Mouse (Mus musculus): ENCODE measurements at regions not wholly inside any gene's neighbourhood (a gene's known extent, or its start where the extent isn't known, plus 50 kb on each side); places are given as distances from the start of the nearest gene placed in this dataset.
"Not testable (repeated sequence)": the region's sequence is repeated elsewhere in the genome, so short reads cannot be mapped to it uniquely, and the experiment has no call there.

- TF ChIP-seq MAFK (IDR thresholded peaks at IDR 0.05; ENCODE audit: insufficient read depth, low read depth, low read length) (no peak), CHD2 (IDR thresholded peaks at IDR 0.05; ENCODE audit: low read depth, low read length) (no peak), ZC3H11A (IDR thresholded peaks at IDR 0.05; ENCODE audit: borderline replicate concordance, low read depth, low read length) (no peak), ZNF384 (IDR thresholded peaks at IDR 0.05; ENCODE audit: low read depth, low read length) (no peak), HCFC1 (IDR thresholded peaks at IDR 0.05; ENCODE audit: borderline replicate concordance, insufficient read depth, low read length) (no peak)
- no peak overlapping the region for H3K9ac ChIP-seq (ENCODE audit: insufficient read depth, low read depth, low read length, poor library complexity, severe bottlenecking)
- peak; percentile 65 for DNase-seq (ENCODE audit: low read depth, low spot score)
- H3K4me3 ChIP-seq (ENCODE audit: insufficient read depth in 1 of 2, low read depth in 1 of 2, low read length in 2 of 2, poor library complexity in 1 of 2, severe bottlenecking in 1 of 2) = no peak overlapping the region
- in situ Hi-C loops (cut with MboI; ENCODE audit: low sequenced_read_pairs in 2 of 2, unreplicated experiment in 2 of 2) = no loop called here
- no peaks in the 10 kb centered on the region for H3K36me3 ChIP-seq (ENCODE audit: control insufficient read depth, insufficient read depth, low read length, poor library complexity, severe bottlenecking)
- no peaks in the 10 kb centered on the region for H3K4me1 ChIP-seq (ENCODE audit: control insufficient read depth in 2 of 2, insufficient read depth in 2 of 2, low read length in 2 of 2, poor library complexity in 1 of 2)
- peaks cover 3% of the 10 kb centered on the region; the same call in 1 of the 2 replicates for H3K9me3 ChIP-seq (ENCODE audit: control insufficient read depth, insufficient read depth, low read depth, low read length)
- peak overlapping the region; percentile 67; the same call in 1 of the 2 replicates for H3K27ac ChIP-seq (ENCODE audit: insufficient read depth, low read depth, low read length, poor library complexity, severe bottlenecking)
Measured at GRCm38 (mm10) chr17:91274378-91274777, 181.5 kb upstream of the Nrxn1 start.

GRCm38 (mm10) chr17:91238719-91239118, 145.8 kb upstream of the Nrxn1 start:
- H3K36me3 ChIP-seq (ENCODE audit: control insufficient read depth, insufficient read depth, low read length, poor library complexity, severe bottlenecking) = no peaks in the 10 kb centered on the region
- no peaks in the 10 kb centered on the region for H3K4me1 ChIP-seq (ENCODE audit: control insufficient read depth in 2 of 2, insufficient read depth in 2 of 2, low read length in 2 of 2, poor library complexity in 1 of 2)
- TF ChIP-seq ZC3H11A (IDR thresholded peaks at IDR 0.05; ENCODE audit: borderline replicate concordance, low read depth, low read length) = no peak
- no peak for TF ChIP-seq ZNF384 (IDR thresholded peaks at IDR 0.05; ENCODE audit: low read depth, low read length)
- TF ChIP-seq MAFK (IDR thresholded peaks at IDR 0.05; ENCODE audit: insufficient read depth, low read depth, low read length) = no peak
- no peak for TF ChIP-seq HCFC1 (IDR thresholded peaks at IDR 0.05; ENCODE audit: borderline replicate concordance, insufficient read depth, low read length)
- TF ChIP-seq CHD2 (IDR thresholded peaks at IDR 0.05; ENCODE audit: low read depth, low read length) = no peak
- H3K9me3 ChIP-seq (ENCODE audit: control insufficient read depth, insufficient read depth, low read depth, low read length) = no peaks in the 10 kb centered on the region
- DNase-seq (ENCODE audit: low read depth, low spot score) = no peak
- no peak overlapping the region for H3K4me3 ChIP-seq (ENCODE audit: insufficient read depth in 1 of 2, low read depth in 1 of 2, low read length in 2 of 2, poor library complexity in 1 of 2, severe bottlenecking in 1 of 2)
- in situ Hi-C loops (cut with MboI; ENCODE audit: low sequenced_read_pairs in 2 of 2, unreplicated experiment in 2 of 2) = no loop called here
- no peak overlapping the region for H3K9ac ChIP-seq (ENCODE audit: insufficient read depth, low read depth, low read length, poor library complexity, severe bottlenecking)
- no peak overlapping the region for H3K27ac ChIP-seq (ENCODE audit: insufficient read depth, low read depth, low read length, poor library complexity, severe bottlenecking)

GRCm38 (mm10) chr17:91236653-91237052, 143.8 kb upstream of the Nrxn1 start:
- H3K4me3 ChIP-seq (ENCODE audit: insufficient read depth in 1 of 2, low read depth in 1 of 2, low read length in 2 of 2, poor library complexity in 1 of 2, severe bottlenecking in 1 of 2); DNase-seq (ENCODE audit: low read depth, low spot score); H3K27ac ChIP-seq (ENCODE audit: insufficient read depth, low read depth, low read length, poor library complexity, severe bottlenecking); H3K4me1 ChIP-seq (ENCODE audit: control insufficient read depth in 2 of 2, insufficient read depth in 2 of 2, low read length in 2 of 2, poor library complexity in 1 of 2); H3K36me3 ChIP-seq (ENCODE audit: control insufficient read depth, insufficient read depth, low read length, poor library complexity, severe bottlenecking); H3K9ac ChIP-seq (ENCODE audit: insufficient read depth, low read depth, low read length, poor library complexity, severe bottlenecking); H3K9me3 ChIP-seq (ENCODE audit: control insufficient read depth, insufficient read depth, low read depth, low read length); in situ Hi-C loops (cut with MboI; ENCODE audit: low sequenced_read_pairs in 2 of 2, unreplicated experiment in 2 of 2): not testable (repeated sequence)

GRCm38 (mm10) chr17:91226378-91226777, 133.5 kb upstream of the Nrxn1 start:
- Histone ChIP-seq H3K9me3 (ENCODE audit: control insufficient read depth, insufficient read depth, low read depth, low read length) (no peaks in the 10 kb centered on the region), H3K4me3 (ENCODE audit: insufficient read depth in 1 of 2, low read depth in 1 of 2, low read length in 2 of 2, poor library complexity in 1 of 2, severe bottlenecking in 1 of 2) (no peak overlapping the region), H3K27ac (ENCODE audit: insufficient read depth, low read depth, low read length, poor library complexity, severe bottlenecking) (no peak overlapping the region), H3K9ac (ENCODE audit: insufficient read depth, low read depth, low read length, poor library complexity, severe bottlenecking) (no peak overlapping the region), H3K4me1 (ENCODE audit: control insufficient read depth in 2 of 2, insufficient read depth in 2 of 2, low read length in 2 of 2, poor library complexity in 1 of 2) (no peaks in the 10 kb centered on the region), H3K36me3 (ENCODE audit: control insufficient read depth, insufficient read depth, low read length, poor library complexity, severe bottlenecking) (no peaks in the 10 kb centered on the region)
- DNase-seq (ENCODE audit: low read depth, low spot score) = no peak
- TF ChIP-seq ZC3H11A (IDR thresholded peaks at IDR 0.05; ENCODE audit: borderline replicate concordance, low read depth, low read length) (no peak), CHD2 (IDR thresholded peaks at IDR 0.05; ENCODE audit: low read depth, low read length) (no peak), ZNF384 (IDR thresholded peaks at IDR 0.05; ENCODE audit: low read depth, low read length) (no peak), MAFK (IDR thresholded peaks at IDR 0.05; ENCODE audit: insufficient read depth, low read depth, low read length) (no peak), HCFC1 (IDR thresholded peaks at IDR 0.05; ENCODE audit: borderline replicate concordance, insufficient read depth, low read length) (no peak)
- in situ Hi-C loops (cut with MboI; ENCODE audit: low sequenced_read_pairs in 2 of 2, unreplicated experiment in 2 of 2) = no loop called here

- Histone ChIP-seq H3K36me3 (ENCODE audit: control insufficient read depth, insufficient read depth, low read length, poor library complexity, severe bottlenecking) (no peaks in the 10 kb centered on the region), H3K4me1 (ENCODE audit: control insufficient read depth in 2 of 2, insufficient read depth in 2 of 2, low read length in 2 of 2, poor library complexity in 1 of 2) (no peaks in the 10 kb centered on the region), H3K9me3 (ENCODE audit: control insufficient read depth, insufficient read depth, low read depth, low read length) (no peaks in the 10 kb centered on the region), H3K27ac (ENCODE audit: insufficient read depth, low read depth, low read length, poor library complexity, severe bottlenecking) (no peak overlapping the region), H3K9ac (ENCODE audit: insufficient read depth, low read depth, low read length, poor library complexity, severe bottlenecking) (no peak overlapping the region), H3K4me3 (ENCODE audit: insufficient read depth in 1 of 2, low read depth in 1 of 2, low read length in 2 of 2, poor library complexity in 1 of 2, severe bottlenecking in 1 of 2) (no peak overlapping the region)
- no peak for DNase-seq (ENCODE audit: low read depth, low spot score)
- TF ChIP-seq ZNF384 (IDR thresholded peaks at IDR 0.05; ENCODE audit: low read depth, low read length) (no peak), CHD2 (IDR thresholded peaks at IDR 0.05; ENCODE audit: low read depth, low read length) (no peak), MAFK (IDR thresholded peaks at IDR 0.05; ENCODE audit: insufficient read depth, low read depth, low read length) (no peak), ZC3H11A (IDR thresholded peaks at IDR 0.05; ENCODE audit: borderline replicate concordance, low read depth, low read length) (no peak), HCFC1 (IDR thresholded peaks at IDR 0.05; ENCODE audit: borderline replicate concordance, insufficient read depth, low read length) (no peak)
- in situ Hi-C loops (cut with MboI; ENCODE audit: low sequenced_read_pairs in 2 of 2, unreplicated experiment in 2 of 2) = no loop called here
Measured at GRCm38 (mm10) chr17:91225916-91226315, 133.0 kb upstream of the Nrxn1 start.
